Mouse (Mus musculus): Measurements from ENCODE around the gene Abhd14b. TPM values are rescaled to one million over a fixed set of nuclear protein-coding genes. Genes with fewer than 3 reads are reported as not detected.

Gene Abhd14b
- 7.0 and 11.0 TPM in 2 replicates for polyA plus RNA-seq (2015; fragmentation: Nextera tagmentation; extraction: Ambion mirVana)

DNA sequence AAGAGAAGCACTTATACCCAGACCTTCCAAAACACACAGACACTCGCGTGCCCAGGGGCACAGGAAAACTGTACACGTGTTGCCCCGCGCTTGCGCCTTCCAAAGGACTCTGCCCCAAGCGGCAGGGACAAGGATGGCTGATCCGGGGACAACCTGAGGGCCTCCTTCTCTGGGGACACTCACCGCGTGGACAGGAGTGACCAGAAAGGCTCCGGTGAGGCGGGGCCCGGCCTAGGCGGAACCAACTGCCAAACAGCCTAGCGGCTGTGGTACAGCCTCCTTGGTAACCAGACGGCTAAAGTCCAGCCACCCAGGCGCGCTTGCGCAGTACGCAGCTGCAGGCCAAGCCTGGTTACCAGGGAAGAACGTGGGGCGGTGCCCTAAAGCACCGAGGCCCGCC, at the start of gene Abhd14b, which contains the start of gene Abhd14a:
Abhd14b (plus strand) TSS at position 112 of the 400 bp plus-strand sequence.
Abhd14a (minus strand) TSS at position 331 of the 400 bp plus-strand sequence.
- Histone ChIP-seq H3K36me3 (no peaks in the 10 kb centered on the region), H3K9me3 (replicated peaks) (no peaks in the 10 kb centered on the region), H3K4me1 (replicated peaks) (peaks cover 40% of the 10 kb centered on the region), H3K27me3 (no peaks in the 10 kb centered on the region), H3K27ac (peak within 1 kb of the TSS; percentile 82), H3K4me3 (peak within 1 kb of the TSS; percentile 65), H3K4me2 (peak within 1 kb of the TSS; percentile 81), H3K9ac (peak within 1 kb of the TSS; percentile 68)
- ATAC-seq (replicated peaks; ENCODE audit: insufficient number of reproducible peaks, insufficient read depth, low FRiP score, low read depth) = peak; percentile 83
- under 1% methylated on average over 24 of the region's 24 CpGs for WGBS

DNA sequence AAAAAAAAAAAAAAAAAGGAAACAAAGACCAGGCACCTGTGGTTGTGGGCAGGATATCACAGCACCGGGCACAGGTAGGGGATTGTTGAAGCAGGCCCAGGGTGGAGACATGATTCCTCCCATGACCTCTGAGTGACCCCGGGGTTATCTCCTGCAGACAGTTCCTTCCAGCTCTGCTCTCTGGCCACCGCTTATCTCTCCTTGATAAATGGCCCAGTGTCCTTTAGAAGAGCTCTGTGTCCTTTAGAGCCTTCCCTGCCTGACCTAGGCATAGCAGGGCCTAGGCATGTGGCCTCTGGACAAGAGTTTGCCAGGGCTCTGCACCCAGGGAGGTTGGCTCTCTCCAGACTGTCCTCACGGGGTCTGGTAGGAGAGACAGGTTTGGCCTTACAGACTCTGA, 49.5 kb upstream of the Abhd14b start:
- H3K27me3 ChIP-seq = 0 out of 2 replicates have a peak, but pooled peaks cover 5% of the 10 kb centered on the region
- H3K4me3 ChIP-seq = no peak overlapping the region
- WGBS = 23% methylated on average over 4 of the region's 4 CpGs
- H3K4me1 ChIP-seq (replicated peaks) = peaks cover 39% of the 10 kb centered on the region
- no peaks in the 10 kb centered on the region for H3K9me3 ChIP-seq (replicated peaks)
- H3K4me2 ChIP-seq = no peak overlapping the region
- H3K36me3 ChIP-seq = no peaks in the 10 kb centered on the region
- no peak overlapping the region for H3K9ac ChIP-seq
- ATAC-seq (replicated peaks; ENCODE audit: insufficient number of reproducible peaks, insufficient read depth, low FRiP score, low read depth) = no peak
- H3K27ac ChIP-seq = peak overlapping the region; percentile 20; the same call in 1 of the 2 replicates

- H3K36me3 ChIP-seq = no peaks in the 10 kb centered on the region
- no peak overlapping the region for H3K4me2 ChIP-seq
- no peak overlapping the region for H3K4me3 ChIP-seq
- H3K4me1 ChIP-seq (replicated peaks) = peaks cover 38% of the 10 kb centered on the region
- whole genome bisulfite sequencing = 60% methylated on average over 9 of the region's 9 CpGs
- 0 out of 2 replicates have a peak, but pooled peaks cover 5% of the 10 kb centered on the region for H3K27me3 ChIP-seq
- H3K9ac ChIP-seq = no peak overlapping the region
- no peak for ATAC-seq (replicated peaks; ENCODE audit: insufficient number of reproducible peaks, insufficient read depth, low FRiP score, low read depth)
- no peak overlapping the region for H3K27ac ChIP-seq
- H3K9me3 ChIP-seq (replicated peaks) = no peaks in the 10 kb centered on the region
These were observed 48.5 kb upstream of the Abhd14b start for GRCm38 (mm10) chr9:106398667-106399311.

- 87% methylated on average over 3 of the region's 3 CpGs for WGBS
- Histone ChIP-seq H3K36me3 (no peaks in the 10 kb centered on the region), H3K27ac (no peak overlapping the region), H3K4me2 (no peak overlapping the region), H3K9me3 (replicated peaks) (no peaks in the 10 kb centered on the region), H3K4me1 (replicated peaks) (peaks cover 34% of the 10 kb centered on the region), H3K27me3 (0 out of 2 replicates have a peak, but pooled peaks cover 5% of the 10 kb centered on the region), H3K4me3 (no peak overlapping the region), H3K9ac (no peak overlapping the region)
- no peak for ATAC-seq (replicated peaks; ENCODE audit: insufficient number of reproducible peaks, insufficient read depth, low FRiP score, low read depth)
These were observed 47.5 kb upstream of the Abhd14b start for GRCm38 (mm10) chr9:106399808-106400207.

DNA sequence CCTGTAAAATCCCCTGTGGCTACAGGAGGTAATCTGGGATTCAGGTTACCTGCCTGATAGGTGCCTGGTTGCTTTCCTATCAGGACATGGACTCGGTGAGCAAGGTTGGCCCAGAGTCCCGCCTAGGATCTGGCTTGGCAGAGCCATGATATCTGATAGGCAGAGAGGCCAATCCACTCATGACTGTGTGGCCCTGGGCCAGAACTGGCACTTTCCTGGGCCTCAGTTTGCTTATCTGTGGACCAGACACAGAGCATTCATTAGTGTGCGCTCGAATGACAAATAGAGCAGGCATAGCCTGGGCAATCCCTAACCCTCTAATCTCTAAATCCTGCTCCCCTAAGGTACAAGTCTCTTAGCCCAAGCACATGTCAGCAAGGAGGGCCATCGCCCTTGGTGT, 45.1 kb upstream of the Abhd14b start:
- H3K27ac ChIP-seq = no peak overlapping the region
- peaks cover 51% of the 10 kb centered on the region for H3K4me1 ChIP-seq (replicated peaks)
- no peak overlapping the region for H3K4me3 ChIP-seq
- no peaks in the 10 kb centered on the region for H3K9me3 ChIP-seq (replicated peaks)
- no peaks in the 10 kb centered on the region for H3K36me3 ChIP-seq
- H3K27me3 ChIP-seq = 0 out of 2 replicates have a peak, but pooled peaks cover 5% of the 10 kb centered on the region
- H3K9ac ChIP-seq = no peak overlapping the region
- no peak for ATAC-seq (replicated peaks; ENCODE audit: insufficient number of reproducible peaks, insufficient read depth, low FRiP score, low read depth)
- WGBS = 55% methylated on average over 5 of the region's 5 CpGs
- no peak overlapping the region for H3K4me2 ChIP-seq

- Histone ChIP-seq H3K27me3 (0 out of 2 replicates have a peak, but pooled peaks cover 5% of the 10 kb centered on the region), H3K4me2 (no peak overlapping the region), H3K4me1 (replicated peaks) (peaks cover 55% of the 10 kb centered on the region), H3K4me3 (no peak overlapping the region), H3K9ac (no peak overlapping the region), H3K9me3 (replicated peaks) (no peaks in the 10 kb centered on the region), H3K27ac (no peak overlapping the region), H3K36me3 (no peaks in the 10 kb centered on the region)
- 69% methylated on average over 16 of the region's 16 CpGs for WGBS
- ATAC-seq (replicated peaks; ENCODE audit: insufficient number of reproducible peaks, insufficient read depth, low FRiP score, low read depth) = no peak
These were observed 44.5 kb upstream of the Abhd14b start for GRCm38 (mm10) chr9:106402607-106403375.

DNA sequence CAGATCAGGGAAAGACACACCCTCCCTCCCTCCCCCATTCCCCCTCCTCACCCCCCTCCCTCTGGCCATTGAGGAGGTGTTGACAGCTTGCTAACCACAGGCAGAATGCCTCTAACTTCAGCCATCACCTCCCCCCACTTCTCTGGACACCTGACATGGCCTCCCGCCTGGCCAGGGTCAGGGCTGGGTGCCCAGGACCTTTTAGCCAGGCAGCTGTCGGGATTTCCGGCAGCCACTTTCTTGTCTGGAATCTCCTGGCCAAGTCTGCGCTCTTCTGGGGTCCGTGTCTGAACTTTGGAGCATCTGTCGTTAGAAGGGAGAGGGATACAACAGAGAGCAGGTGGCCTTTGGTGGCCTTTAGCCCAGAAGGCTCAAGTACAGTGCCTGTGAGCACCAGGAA, 42.0 kb upstream of the Abhd14b start:
- Histone ChIP-seq H3K9me3 (replicated peaks) (no peaks in the 10 kb centered on the region), H3K27ac (peak overlapping the region; percentile 84), H3K4me3 (no peak overlapping the region), H3K9ac (no peak overlapping the region), H3K36me3 (no peaks in the 10 kb centered on the region), H3K4me2 (0 out of 2 replicates have a peak overlapping the region, but pooled peaks have one; percentile 8), H3K4me1 (replicated peaks) (peaks cover 54% of the 10 kb centered on the region), H3K27me3 (0 out of 2 replicates have a peak, but pooled peaks cover 5% of the 10 kb centered on the region)
- WGBS = 18% methylated on average over 6 of the region's 6 CpGs
- peak; percentile 73 for ATAC-seq (replicated peaks; ENCODE audit: insufficient number of reproducible peaks, insufficient read depth, low FRiP score, low read depth)

- Histone ChIP-seq H3K4me2 (0 out of 2 replicates have a peak overlapping the region, but pooled peaks have one; percentile 11), H3K4me3 (no peak overlapping the region)
- WGBS = 19% methylated on average over 8 of the region's 8 CpGs
These were observed 40.7 kb upstream of the Abhd14b start for GRCm38 (mm10) chr9:106406443-106407078.

DNA sequence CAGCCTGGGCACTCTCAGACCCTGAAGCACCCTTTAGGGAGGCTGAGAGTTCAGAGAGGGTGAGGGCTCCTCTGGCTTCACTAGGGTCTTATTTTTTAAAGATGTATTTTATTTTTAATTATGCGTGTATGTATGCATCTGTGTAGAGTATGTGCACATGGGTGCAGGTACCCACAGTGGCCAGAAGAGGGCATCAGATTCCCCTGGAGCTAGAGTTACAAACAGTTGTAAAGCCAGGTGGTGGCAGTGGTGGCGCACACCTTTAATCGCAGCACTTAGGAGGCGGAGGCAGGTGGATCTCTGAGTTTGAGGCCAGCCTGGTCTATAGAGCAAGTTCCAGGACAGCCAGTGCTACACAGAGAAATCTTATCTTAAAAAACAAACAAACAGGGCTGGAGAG, 38.2 kb upstream of the Abhd14b start:
- H3K27me3 ChIP-seq = no peaks in the 10 kb centered on the region
- no peak for ATAC-seq (replicated peaks; ENCODE audit: insufficient number of reproducible peaks, insufficient read depth, low FRiP score, low read depth)
- H3K4me3 ChIP-seq = no peak overlapping the region
- H3K36me3 ChIP-seq = no peaks in the 10 kb centered on the region
- H3K27ac ChIP-seq = no peak overlapping the region
- H3K4me2 ChIP-seq = no peak overlapping the region
- H3K9me3 ChIP-seq (replicated peaks) = no peaks in the 10 kb centered on the region
- H3K4me1 ChIP-seq (replicated peaks) = peaks cover 51% of the 10 kb centered on the region
- WGBS = 98% methylated on average over 4 of the region's 4 CpGs
- H3K9ac ChIP-seq = no peak overlapping the region

More at GRCm38 (mm10) chr9:106406443-106407078, 40.7 kb upstream of the Abhd14b start:
- Histone ChIP-seq H3K27me3 (no peaks in the 10 kb centered on the region), H3K9me3 (replicated peaks) (no peaks in the 10 kb centered on the region), H3K27ac (peak overlapping the region; percentile 84), H3K4me1 (replicated peaks) (peaks cover 60% of the 10 kb centered on the region), H3K9ac (no peak overlapping the region; the same call in 1 of the 2 replicates), H3K36me3 (no peaks in the 10 kb centered on the region)
- peak; percentile 30 for ATAC-seq (replicated peaks; ENCODE audit: insufficient number of reproducible peaks, insufficient read depth, low FRiP score, low read depth)

- Histone ChIP-seq H3K27me3 (no peaks in the 10 kb centered on the region), H3K36me3 (no peaks in the 10 kb centered on the region), H3K27ac (no peak overlapping the region), H3K4me2 (no peak overlapping the region), H3K9me3 (replicated peaks) (no peaks in the 10 kb centered on the region), H3K4me1 (replicated peaks) (peaks cover 46% of the 10 kb centered on the region), H3K4me3 (no peak overlapping the region), H3K9ac (no peak overlapping the region)
- no peak for ATAC-seq (replicated peaks; ENCODE audit: insufficient number of reproducible peaks, insufficient read depth, low FRiP score, low read depth)
- 88% methylated on average over 2 of the region's 2 CpGs for WGBS
These were observed 37.1 kb upstream of the Abhd14b start for GRCm38 (mm10) chr9:106410086-106410650.

Measured in heart, embryonic 15.5 days (tissue).